Mouse (Mus musculus) limb, embryonic 14.5 days (tissue): ENCODE data around the gene Tbc1d1. TPM values are rescaled to one million over a fixed set of nuclear protein-coding genes. Genes with fewer than 3 reads are reported as not detected.
A peak's percentile ranks its signal among the peaks of the same experiment; 100 is the strongest.

Experiments used
- ATAC-seq: fragments of 200-750 bp; cut with Nextera tagmentation; 2 replicates; pipeline ENCODE4 v1.8.0; 2017; ENCODE audit warnings: low read depth, moderate number of reproducible peaks, moderate TSS enrichment; ENCODE audit not compliant: low FRiP score
- DNase-seq: peaks from one replicate; pipeline ENCODE4 v3.0.0-alpha.2; 2015; ENCODE audit warnings: low spot score
- H3K27ac ChIP-seq: fragments of 300-500 bp; sonication (generic); replicated peaks from 2 replicates; pipeline ENCODE4 v1.5.1; 2014; ENCODE audit warnings: low read depth, mild to moderate bottlenecking, low read length, moderate library complexity, mixed read lengths
- H3K27me3 ChIP-seq: fragments of 300-500 bp; sonication (generic); 2 replicates; pipeline ENCODE4 v1.6.1; 2014; ENCODE audit warnings: low read length, mixed read lengths; ENCODE audit not compliant: control insufficient read depth, insufficient read depth
- H3K36me3 ChIP-seq: fragments of 300-500 bp; sonication (generic); 2 replicates; pipeline ENCODE4 v1.6.1; 2014; ENCODE audit warnings: mild to moderate bottlenecking, low read length, moderate library complexity, mixed read lengths; ENCODE audit not compliant: control insufficient read depth, insufficient read depth
- H3K4me1 ChIP-seq: fragments of 300-500 bp; sonication (generic); 2 replicates; pipeline ENCODE4 v1.6.1; 2014; ENCODE audit warnings: antibody characterized with exemption, low read length, mixed read lengths; ENCODE audit not compliant: control insufficient read depth, insufficient read depth
- H3K4me2 ChIP-seq: fragments of 300-500 bp; sonication (generic); replicated peaks from 2 replicates; pipeline ENCODE4 v1.6.1; 2014; ENCODE audit warnings: low read depth, mild to moderate bottlenecking, low read length, moderate library complexity; ENCODE audit not compliant: severe bottlenecking
- H3K4me3 ChIP-seq: fragments of 300-500 bp; sonication (generic); replicated peaks from 2 replicates; pipeline ENCODE4 v1.5.1; 2014; ENCODE audit warnings: low read length
- H3K9ac ChIP-seq: fragments of 300-500 bp; sonication (generic); 2 replicates; pipeline ENCODE4 v1.6.1; 2014; ENCODE audit warnings: mild to moderate bottlenecking, low read depth, low read length, moderate library complexity; ENCODE audit not compliant: severe bottlenecking
- H3K9me3 ChIP-seq: fragments of 300-500 bp; sonication (generic); 2 replicates; pipeline ENCODE4 v1.6.1; 2016; ENCODE audit warnings: low read length; ENCODE audit not compliant: control insufficient read depth
- POLR2A ChIP-seq: fragments of 200-500 bp; IDR thresholded peaks from 2 replicates; pipeline ENCODE4 v1.8.0; 2012; ENCODE audit warnings: inconsistent platforms, mild to moderate bottlenecking, moderate library complexity, borderline replicate concordance; ENCODE audit not compliant: insufficient read depth, insufficient read length; ENCODE audit errors: extremely low read depth
- WGBS: fragments of 180-500 bp; shearing (Covaris S2); extraction: QIAGEN DNeasy Blood & Tissue Kit; methylation state at CpG from one replicate; pipeline ENCODE4 v1.1.7; 2014; 5-methylcytosine and 5-hydroxymethylcytosine counted together
- polyA plus RNA-seq, 2 experiments: library from polyadenylated mRNA; depleted of rRNA in 1 of 2; stranded (reverse) in 1 of 2; unstranded in 1 of 2; fragments of >200 nt; fragmentation: Nextera tagmentation in 1 of 2; extraction: Ambion mirVana in 1 of 2; gene quantifications; 2 replicates each; pipeline versions ENCODE4 v1.2.1 to v1.2.3; 2012 to 2014

Gene Tbc1d1
- polyA plus RNA-seq, 2 experiments: 23.1 to 25.5 TPM

DNA sequence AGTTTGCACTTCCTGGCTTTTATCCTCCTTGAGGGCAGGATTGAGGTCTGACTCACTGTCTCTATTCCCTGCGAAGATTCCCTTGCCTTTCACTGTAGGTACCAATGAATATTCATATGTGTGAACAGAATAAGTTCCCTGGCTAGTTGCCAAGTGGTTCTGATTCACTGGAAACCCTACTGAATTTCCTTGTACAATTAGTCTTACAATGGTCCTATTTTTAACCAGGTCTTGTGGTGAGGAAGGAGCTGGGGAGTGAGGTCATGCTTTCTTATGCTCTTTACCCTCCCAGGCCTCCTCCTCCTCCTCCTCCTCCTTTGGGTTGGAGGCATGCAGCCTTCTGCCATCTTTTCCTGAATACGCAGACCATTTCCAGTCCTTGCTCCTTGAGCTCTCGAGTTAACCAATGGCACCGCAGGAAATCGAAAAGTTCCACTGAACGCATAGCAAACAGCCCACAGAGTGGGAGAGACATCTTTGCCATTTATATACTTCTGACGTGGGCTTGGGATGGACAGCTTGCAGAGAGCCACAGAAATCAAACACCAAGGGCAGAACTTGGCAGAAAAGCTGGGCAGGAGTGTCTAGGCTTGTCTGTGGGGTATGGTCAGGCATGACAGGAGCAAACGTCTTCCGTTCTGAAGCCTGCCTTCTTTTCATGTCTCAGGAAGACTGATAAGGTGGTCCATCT lies 68.8 kb downstream of the Tbc1d1 start:
- H3K27ac ChIP-seq: no peak overlapping the region
- no peak for ATAC-seq
- 76% methylated on average over 9 of the region's 9 CpGs for WGBS
- no peaks in the 10 kb centered on the region for H3K27me3 ChIP-seq
- H3K9me3 ChIP-seq: no peaks in the 10 kb centered on the region
- H3K4me2 ChIP-seq: no peak overlapping the region
- H3K36me3 ChIP-seq: no peaks in the 10 kb centered on the region
- H3K4me3 ChIP-seq: no peak overlapping the region
- TF ChIP-seq POLR2A: no peak
- no peaks in the 10 kb centered on the region for H3K4me1 ChIP-seq
- no peak overlapping the region for H3K9ac ChIP-seq
- peak; percentile 66 for DNase-seq

- WGBS: 72% methylated on average over 3 of the region's 3 CpGs
- Histone ChIP-seq H3K27ac (no peak overlapping the region), H3K9me3 (no peaks in the 10 kb centered on the region), H3K4me2 (no peak overlapping the region), H3K36me3 (no peaks in the 10 kb centered on the region), H3K9ac (no peak overlapping the region), H3K27me3 (no peaks in the 10 kb centered on the region), H3K4me3 (no peak overlapping the region), H3K4me1 (peaks cover 3% of the 10 kb centered on the region; the same call in 1 of the 2 replicates)
- no peak for ATAC-seq
- DNase-seq: no peak
- TF ChIP-seq POLR2A: no peak
Observed at GRCm38 (mm10) chr5:64228252-64228651, 72.1 kb downstream of the Tbc1d1 start.

DNA sequence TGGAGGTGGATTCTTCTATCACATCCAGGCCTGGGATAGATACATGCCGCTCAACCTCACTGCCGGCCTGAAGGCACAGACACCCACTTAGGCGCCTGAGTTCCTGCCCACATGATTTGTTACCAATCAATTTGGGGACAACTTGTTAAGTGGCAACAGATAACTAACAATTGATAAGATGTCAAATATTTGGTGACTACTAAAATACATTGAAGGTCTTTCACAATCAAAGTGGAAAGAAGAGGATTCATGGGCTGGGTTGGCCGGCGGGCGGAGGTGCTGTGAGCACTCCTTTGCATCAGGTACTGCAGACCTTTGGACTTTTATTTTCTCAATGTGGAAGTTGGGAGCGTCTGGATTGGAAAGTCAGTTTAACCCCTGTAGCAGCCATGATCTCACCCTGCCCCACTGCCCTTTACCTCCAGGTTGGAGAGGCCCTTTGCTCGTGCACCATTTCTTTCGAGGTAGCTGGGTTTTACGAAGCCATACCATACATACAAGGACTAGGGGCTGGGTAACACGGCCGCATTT lies 73.3 kb downstream of the Tbc1d1 start:
- WGBS: 41% methylated on average over 12 of the region's 12 CpGs
- H3K9me3 ChIP-seq: no peaks in the 10 kb centered on the region
- ATAC-seq (no peak), DNase-seq (no peak)
- TF ChIP-seq POLR2A: no peak
- peak overlapping the region; percentile 86 for H3K4me2 ChIP-seq
- peaks cover 7% of the 10 kb centered on the region; the same call in 1 of the 2 replicates for H3K4me1 ChIP-seq
- H3K9ac ChIP-seq: peak overlapping the region; percentile 73
- H3K4me3 ChIP-seq: peak overlapping the region; percentile 72
- no peaks in the 10 kb centered on the region for H3K36me3 ChIP-seq
- peak overlapping the region; percentile 43; the same call in 1 of the 2 replicates for H3K27ac ChIP-seq
- H3K27me3 ChIP-seq: no peaks in the 10 kb centered on the region

DNA sequence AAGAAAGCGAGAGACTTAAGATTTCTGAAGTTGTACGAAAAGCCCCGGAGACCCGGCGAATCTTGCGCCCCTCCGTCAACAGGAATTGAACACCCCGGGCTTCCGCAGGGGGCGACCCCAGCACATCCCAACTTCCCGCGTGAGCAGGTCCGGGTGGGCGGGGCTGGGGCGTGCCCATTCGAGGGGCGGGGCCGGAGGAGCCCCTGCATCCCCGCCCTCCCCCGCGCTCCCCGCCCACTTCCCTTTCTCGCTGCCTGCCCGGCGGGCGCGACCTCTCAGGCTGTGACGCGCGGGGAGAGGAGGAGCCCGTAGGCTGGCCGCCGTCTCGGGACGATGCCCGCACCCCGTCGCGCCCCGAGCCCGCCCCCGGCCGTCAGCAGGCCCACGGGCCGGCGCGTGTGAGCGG lies 74.0 kb downstream of the Tbc1d1 start:
- H3K27me3 ChIP-seq: no peaks in the 10 kb centered on the region
- peak overlapping the region; percentile 86 for H3K4me2 ChIP-seq
- no peaks in the 10 kb centered on the region for H3K9me3 ChIP-seq
- peak; percentile 91 for DNase-seq
- peak overlapping the region; percentile 73 for H3K9ac ChIP-seq
- H3K36me3 ChIP-seq: no peaks in the 10 kb centered on the region
- TF ChIP-seq POLR2A: no peak
- H3K27ac ChIP-seq: peak overlapping the region; percentile 70
- H3K4me1 ChIP-seq: peaks cover 13% of the 10 kb centered on the region; the same call in 1 of the 2 replicates
- WGBS: 2% methylated on average over 15 of the region's 48 CpGs
- peak overlapping the region; percentile 72 for H3K4me3 ChIP-seq
- ATAC-seq: peak; percentile 92

GRCm38 (mm10) chr5:64230507-64231041 lies 74.5 kb downstream of the Tbc1d1 start:
- 0% methylated on average over 18 of the region's 33 CpGs for WGBS
- DNase-seq (peak; percentile 44), ATAC-seq (peak; percentile 65; the same call in 1 of the 2 replicates)
- TF ChIP-seq POLR2A: no peak
- Histone ChIP-seq H3K36me3 (no peaks in the 10 kb centered on the region), H3K9ac (peak overlapping the region; percentile 73), H3K4me2 (peak overlapping the region; percentile 86), H3K4me3 (peak overlapping the region; percentile 72), H3K27me3 (no peaks in the 10 kb centered on the region), H3K27ac (peak overlapping the region; percentile 70), H3K9me3 (no peaks in the 10 kb centered on the region), H3K4me1 (peaks cover 16% of the 10 kb centered on the region; the same call in 1 of the 2 replicates)
